Comparison of ENCODE assay signal across 8 mouse cellular contexts in the genomic region with DNA sequence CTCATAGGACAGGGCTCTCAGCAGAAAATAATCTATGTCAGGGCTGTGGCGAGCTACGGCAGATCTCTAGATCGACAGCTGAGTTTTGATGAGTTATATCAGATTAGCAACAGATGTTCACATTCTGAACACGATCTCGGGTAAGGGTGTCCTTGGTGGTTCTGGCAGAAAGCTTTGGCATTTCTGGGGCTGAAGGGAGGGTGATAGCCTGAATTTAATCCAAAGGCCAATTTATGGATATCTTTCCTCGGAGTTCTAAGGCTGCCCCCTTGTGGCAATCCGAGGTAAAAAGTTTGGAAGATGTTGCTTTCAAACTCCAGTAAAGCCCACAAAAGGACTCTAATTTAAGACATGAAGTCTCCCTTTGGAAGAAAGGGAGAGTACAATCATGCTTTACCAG.
A peak's percentile ranks its signal among the peaks of the same experiment; 100 is the strongest.
DNase-seq lines count a peak whose midpoint lies in the region; ATAC-seq lines count a peak whose summit lies in the region.

No protein-coding gene starts in this region.

- 33% methylated on average over 7 of the region's 7 CpGs for WGBS in forebrain, embryonic 14.5 days

- no peak overlapping the region for H3K9ac ChIP-seq in forebrain, embryonic 14.5 days (ENCODE audit: low read length)

- H3K4me3 ChIP-seq in forebrain, embryonic 14.5 days (ENCODE audit: low read depth, low read length): no peak overlapping the region

- no peaks in the 10 kb centered on the region for H3K27me3 ChIP-seq in forebrain, embryonic 14.5 days (replicated peaks; ENCODE audit: control insufficient read depth, insufficient read depth, low read length)

- peak; percentile 46; the same call in 1 of the 2 replicates for ATAC-seq in forebrain, embryonic 14.5 days

- no peaks in the 10 kb centered on the region for H3K9me3 ChIP-seq in forebrain, embryonic 14.5 days (replicated peaks; ENCODE audit: control insufficient read depth, low read length)

- H3K4me2 ChIP-seq in forebrain, embryonic 14.5 days (ENCODE audit: low read length): no peak overlapping the region

- no peak overlapping the region for H3K27ac ChIP-seq in forebrain, embryonic 14.5 days (ENCODE audit: low read depth, low read length)

- DNase-seq in heart, adult 11 months: peak; percentile 76
- no peak for DNase-seq in heart, adult 8-10 months (ENCODE audit: low spot score)
- DNase-seq in A20 (ENCODE audit: low read depth, low spot score): peak; percentile 3
- peak; percentile 1 for DNase-seq in c-Kit-positive CD71-positive TER-119-positive erythroid progenitor cells, embryonic 14.5 days (ENCODE audit: low spot score)
- peak; percentile 79 for DNase-seq in forebrain, embryonic 14.5 days (ENCODE audit: low spot score)
- DNase-seq in left cerebral cortex, adult 11 months (ENCODE audit: low spot score): peak; percentile 39
- DNase-seq in retina, adult 2 months (ENCODE audit: low read depth, low spot score): peak; percentile 13
- no peak for DNase-seq in spleen, postnatal 36 days (ENCODE audit: low spot score in 2 of 2)

- no peaks in the 10 kb centered on the region for H3K4me1 ChIP-seq in forebrain, embryonic 14.5 days (ENCODE audit: control insufficient read depth, insufficient read depth, low read length)

- H3K36me3 ChIP-seq in forebrain, embryonic 14.5 days (ENCODE audit: control insufficient read depth, insufficient read depth, low read length): no peaks in the 10 kb centered on the region

Comparison
In these comparisons a context has a peak if more than half of its experiments do, and no peak if none do; other contexts are left out.
1. DNase-seq: peak in heart, adult 11 months (single experiment), A20 (single experiment), c-Kit-positive CD71-positive TER-119-positive erythroid progenitor cells, embryonic 14.5 days (single experiment), forebrain, embryonic 14.5 days (single experiment), left cerebral cortex, adult 11 months (single experiment) and retina, adult 2 months (single experiment); none in heart, adult 8-10 months (single experiment) and spleen, postnatal 36 days (0 of 2).